Mouse (Mus musculus): Measurements from ENCODE around the gene Klhl33. TPM values are rescaled to one million over a fixed set of nuclear protein-coding genes. Genes with fewer than 3 reads are reported as not detected.
A peak's percentile ranks its signal among the peaks of the same experiment; 100 is the strongest.

Klhl33 gene
- polyA plus RNA-seq, 1 experiment from 2014 or later = 0.76 TPM

DNA sequence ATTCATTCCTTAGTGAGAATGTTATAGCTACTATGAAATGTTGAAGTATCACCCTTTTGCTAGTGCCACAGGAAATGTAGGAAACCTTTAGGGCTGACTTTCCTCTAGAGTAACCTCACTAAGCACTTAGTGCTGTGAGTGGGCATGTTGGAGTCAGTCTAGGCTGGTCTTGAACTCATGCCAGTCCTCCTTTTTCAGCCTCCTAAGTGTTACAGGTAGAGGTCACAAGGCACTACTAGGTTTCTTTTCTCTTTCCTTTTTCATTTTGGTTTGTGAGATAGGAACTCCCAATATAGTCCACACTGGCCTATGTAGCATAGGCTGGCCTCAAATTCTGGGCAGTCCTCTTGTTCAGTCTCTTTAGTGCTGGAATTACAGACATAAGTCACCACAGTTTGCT, 1.9 kb downstream of the Klhl33 start:
- Histone ChIP-seq H3K9me3 (ENCODE audit: control insufficient read depth, low read length) (no peaks in the 10 kb centered on the region), H3K9ac (replicated peaks; ENCODE audit: low read length) (no peak overlapping the region), H3K4me2 (ENCODE audit: low read length) (no peak overlapping the region)

DNA sequence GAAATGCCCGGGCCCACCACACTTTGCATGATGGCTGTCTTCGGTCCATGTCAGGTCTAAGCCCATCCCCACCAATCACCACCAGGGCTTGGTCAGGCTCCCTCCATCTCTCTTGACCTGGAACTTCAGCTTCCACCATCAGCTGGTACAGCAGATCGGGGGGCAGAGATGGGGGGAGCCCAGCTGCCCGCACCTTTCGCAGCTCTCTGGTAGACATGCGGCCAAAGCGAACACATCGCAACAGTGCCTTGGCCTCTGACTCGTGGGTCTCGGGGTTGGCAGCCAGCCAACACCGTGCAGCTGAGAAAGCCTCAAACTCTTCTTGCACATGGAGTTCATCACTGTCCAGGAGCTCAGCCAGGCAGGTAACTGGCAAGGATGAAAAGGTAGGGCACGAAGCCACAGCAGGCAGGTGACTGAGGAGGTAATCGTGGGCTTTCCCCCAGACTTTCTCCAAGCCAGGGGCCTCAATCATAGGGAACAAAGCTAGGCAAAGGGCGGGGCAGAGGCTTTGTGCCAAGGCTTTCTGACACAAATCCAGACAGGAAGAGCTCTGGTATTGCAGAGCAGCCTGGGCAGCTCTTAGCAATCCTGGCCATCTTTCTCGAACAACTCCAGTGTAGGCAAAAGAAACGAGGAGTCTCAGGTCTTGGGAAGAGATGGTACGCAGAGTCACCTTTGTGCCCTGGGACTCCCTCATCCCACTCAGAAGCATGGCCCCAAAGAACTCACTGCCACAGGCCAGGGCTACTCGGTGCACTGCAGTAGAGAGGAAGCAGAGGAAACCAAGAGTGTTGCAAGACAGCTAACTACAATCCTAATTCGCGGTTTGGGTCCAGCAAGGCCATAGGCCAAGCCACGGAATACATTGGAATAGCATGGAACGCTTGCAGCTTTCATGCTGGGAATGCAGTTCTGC, 4.5 kb downstream of the Klhl33 start:
- Histone ChIP-seq H3K9ac (replicated peaks; ENCODE audit: low read length) (no peak overlapping the region), H3K36me3 (ENCODE audit: control insufficient read depth, insufficient read depth, low read length) (no peaks in the 10 kb centered on the region), H3K27ac (replicated peaks; ENCODE audit: low read depth, low read length) (no peak overlapping the region), H3K4me3 (replicated peaks; ENCODE audit: low read depth, low read length) (no peak overlapping the region), H3K4me2 (ENCODE audit: low read length) (no peak overlapping the region), H3K4me1 (ENCODE audit: control insufficient read depth, insufficient read depth, low read length) (no peaks in the 10 kb centered on the region), H3K9me3 (ENCODE audit: control insufficient read depth, low read length) (no peaks in the 10 kb centered on the region), H3K27me3 (ENCODE audit: control insufficient read depth, insufficient read depth, low read length) (no peaks in the 10 kb centered on the region)
- DNase-seq (no peak), ATAC-seq (ENCODE audit: low FRiP score, low TSS enrichment) (no peak; the same call in 1 of the 2 replicates)
- 89% methylated on average over 22 of the region's 22 CpGs for WGBS

More for the DNA sequence above, 1.9 kb downstream of the Klhl33 start:
- Histone ChIP-seq H3K27ac (replicated peaks; ENCODE audit: low read depth, low read length) (no peak overlapping the region), H3K36me3 (ENCODE audit: control insufficient read depth, insufficient read depth, low read length) (no peaks in the 10 kb centered on the region), H3K27me3 (ENCODE audit: control insufficient read depth, insufficient read depth, low read length) (no peaks in the 10 kb centered on the region), H3K4me3 (replicated peaks; ENCODE audit: low read depth, low read length) (no peak overlapping the region), H3K4me1 (ENCODE audit: control insufficient read depth, insufficient read depth, low read length) (no peaks in the 10 kb centered on the region)
- DNase-seq = no peak
- ATAC-seq (ENCODE audit: low FRiP score, low TSS enrichment) = no peak

DNA sequence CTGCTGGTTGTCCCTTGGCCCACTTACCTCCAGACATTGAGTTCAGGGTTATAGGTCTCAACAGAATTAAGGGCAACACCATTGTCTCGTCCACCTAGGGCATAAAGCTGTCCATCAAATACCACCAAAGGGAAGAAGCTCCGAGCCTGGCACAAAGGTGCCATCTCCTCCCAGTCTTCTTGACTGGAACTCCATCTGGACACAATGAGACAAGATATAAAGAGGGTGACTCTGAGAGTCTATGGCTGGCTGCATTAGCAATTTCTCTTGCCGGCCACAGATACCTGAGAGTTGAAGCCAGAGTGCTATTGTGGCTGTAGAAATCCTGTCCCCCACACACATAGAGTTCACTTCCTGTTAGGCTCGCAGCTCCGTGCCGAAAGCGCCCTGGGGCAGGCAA, 5.2 kb downstream of the Klhl33 start:
- Histone ChIP-seq H3K36me3 (ENCODE audit: control insufficient read depth, insufficient read depth, low read length) (no peaks in the 10 kb centered on the region), H3K4me1 (ENCODE audit: control insufficient read depth, insufficient read depth, low read length) (no peaks in the 10 kb centered on the region), H3K27ac (replicated peaks; ENCODE audit: low read depth, low read length) (no peak overlapping the region), H3K9me3 (ENCODE audit: control insufficient read depth, low read length) (no peaks in the 10 kb centered on the region), H3K9ac (replicated peaks; ENCODE audit: low read length) (no peak overlapping the region), H3K27me3 (ENCODE audit: control insufficient read depth, insufficient read depth, low read length) (no peaks in the 10 kb centered on the region), H3K4me3 (replicated peaks; ENCODE audit: low read depth, low read length) (no peak overlapping the region), H3K4me2 (ENCODE audit: low read length) (no peak overlapping the region)
- DNase-seq (no peak), ATAC-seq (ENCODE audit: low FRiP score, low TSS enrichment) (no peak)
- 91% methylated on average over 7 of the region's 7 CpGs for WGBS

DNA sequence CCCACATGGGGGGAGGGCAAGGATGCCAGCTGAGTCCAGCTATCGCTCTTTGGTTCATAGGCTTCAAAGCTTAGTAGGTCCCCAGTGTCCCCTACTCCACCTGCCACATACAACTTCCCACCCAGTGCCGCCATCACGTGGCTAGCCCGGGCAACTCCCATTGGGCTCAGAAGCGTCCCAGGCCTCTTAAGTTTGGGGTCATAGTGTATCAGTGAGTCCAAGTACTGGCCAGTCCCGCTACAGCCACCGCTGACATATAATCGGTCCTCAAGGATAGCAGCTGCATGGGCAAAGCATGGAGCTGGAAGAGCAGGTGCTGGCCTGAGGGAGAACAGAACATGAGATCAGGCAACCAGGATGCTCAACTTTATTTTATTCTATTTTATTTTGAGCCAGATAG, 5.7 kb downstream of the Klhl33 start:
- Histone ChIP-seq H3K27me3 (ENCODE audit: control insufficient read depth, insufficient read depth, low read length) (no peaks in the 10 kb centered on the region), H3K36me3 (ENCODE audit: control insufficient read depth, insufficient read depth, low read length) (no peaks in the 10 kb centered on the region), H3K27ac (replicated peaks; ENCODE audit: low read depth, low read length) (no peak overlapping the region), H3K9me3 (ENCODE audit: control insufficient read depth, low read length) (no peaks in the 10 kb centered on the region), H3K4me3 (replicated peaks; ENCODE audit: low read depth, low read length) (no peak overlapping the region), H3K4me2 (ENCODE audit: low read length) (no peak overlapping the region), H3K9ac (replicated peaks; ENCODE audit: low read length) (no peak overlapping the region), H3K4me1 (ENCODE audit: control insufficient read depth, insufficient read depth, low read length) (no peaks in the 10 kb centered on the region)
- DNase-seq (no peak), ATAC-seq (ENCODE audit: low FRiP score, low TSS enrichment) (no peak)
- WGBS = 90% methylated on average over 8 of the region's 8 CpGs

DNA sequence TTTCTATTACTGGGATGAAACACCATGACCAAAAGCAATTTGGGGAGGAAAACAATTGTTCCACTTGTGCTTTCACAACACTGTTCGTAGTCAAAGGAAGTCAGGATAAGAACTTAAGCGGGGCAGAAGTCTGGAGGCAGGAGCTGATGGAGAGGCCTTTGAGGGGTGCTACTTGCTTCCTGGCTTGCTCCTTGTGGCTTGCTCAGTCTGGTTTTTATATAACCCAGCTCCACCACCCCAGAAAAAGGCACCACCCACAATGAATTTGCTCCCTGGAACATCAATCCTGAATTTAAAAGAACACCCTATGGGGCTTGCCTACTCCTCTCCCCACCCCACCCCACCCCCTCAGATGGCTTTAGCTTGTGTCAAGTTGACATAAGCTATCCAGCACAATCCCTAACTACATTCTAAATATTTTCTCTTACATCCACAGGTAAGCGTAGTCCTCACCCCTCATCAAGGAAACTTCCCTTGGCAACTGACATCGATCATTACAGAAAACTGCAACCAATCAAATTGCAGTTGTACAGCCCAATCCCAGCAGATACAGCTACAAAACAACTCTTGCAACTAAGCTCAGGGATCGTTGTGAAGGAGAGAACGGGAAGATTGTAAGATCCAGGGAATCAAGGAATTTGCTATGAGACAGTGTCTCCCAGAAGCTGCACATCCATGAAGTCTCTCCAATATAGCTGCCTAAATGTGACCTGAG, 20.9 kb downstream of the Klhl33 start:
- H3K36me3 ChIP-seq (ENCODE audit: control insufficient read depth, insufficient read depth, low read length) = no peaks in the 10 kb centered on the region
- 90% methylated on average over 6 of the region's 6 CpGs for WGBS
- ATAC-seq (ENCODE audit: low FRiP score, low TSS enrichment) = no peak

DNA sequence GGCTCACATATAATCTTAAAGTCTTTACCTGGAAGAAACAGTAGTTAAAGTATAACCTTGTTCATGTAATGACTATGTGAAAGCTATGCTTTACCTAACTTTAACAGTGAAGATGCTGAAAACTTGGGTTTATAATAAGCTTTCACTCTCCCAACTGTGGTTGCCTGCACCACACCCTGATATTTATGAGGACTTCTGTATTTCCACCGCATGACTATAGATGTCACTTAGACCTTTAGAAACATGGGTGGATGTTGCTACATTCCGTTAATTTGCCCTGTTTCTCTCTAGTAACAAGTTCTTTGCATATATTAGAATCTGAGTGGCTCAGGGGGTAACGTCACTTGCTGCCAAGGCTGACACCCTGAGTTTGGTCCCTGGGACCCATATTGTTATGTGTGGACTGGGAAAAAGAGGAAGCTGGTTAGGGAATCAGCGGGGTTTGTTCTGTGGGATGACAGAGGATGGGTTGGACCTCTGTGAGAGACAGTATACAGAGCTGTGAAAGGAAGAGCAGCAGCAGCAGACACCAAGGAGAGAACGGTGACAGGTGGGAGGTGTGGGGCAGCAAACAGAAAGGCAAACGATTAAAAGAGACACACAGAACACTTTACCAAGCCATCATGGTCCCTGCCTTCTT, 21.6 kb downstream of the Klhl33 start:
- 80% methylated on average over 6 of the region's 6 CpGs for WGBS
- H3K4me3 ChIP-seq (replicated peaks; ENCODE audit: low read depth, low read length) = no peak overlapping the region
- no peaks in the 10 kb centered on the region for H3K27me3 ChIP-seq (ENCODE audit: control insufficient read depth, insufficient read depth, low read length)
- H3K36me3 ChIP-seq (ENCODE audit: control insufficient read depth, insufficient read depth, low read length) = no peaks in the 10 kb centered on the region
- H3K27ac ChIP-seq (replicated peaks; ENCODE audit: low read depth, low read length) = no peak overlapping the region
- no peak overlapping the region for H3K9ac ChIP-seq (replicated peaks; ENCODE audit: low read length)
- no peaks in the 10 kb centered on the region for H3K9me3 ChIP-seq (ENCODE audit: control insufficient read depth, low read length)
- DNase-seq (no peak), ATAC-seq (ENCODE audit: low FRiP score, low TSS enrichment) (no peak)
- peaks cover 2% of the 10 kb centered on the region; the same call in 1 of the 2 replicates for H3K4me1 ChIP-seq (ENCODE audit: control insufficient read depth, insufficient read depth, low read length)
- H3K4me2 ChIP-seq (ENCODE audit: low read length) = no peak overlapping the region

More for the DNA sequence above, 20.9 kb downstream of the Klhl33 start:
- H3K4me2 ChIP-seq (ENCODE audit: low read length) = no peak overlapping the region
- no peak overlapping the region for H3K27ac ChIP-seq (replicated peaks; ENCODE audit: low read depth, low read length)
- no peaks in the 10 kb centered on the region for H3K9me3 ChIP-seq (ENCODE audit: control insufficient read depth, low read length)
- no peaks in the 10 kb centered on the region for H3K4me1 ChIP-seq (ENCODE audit: control insufficient read depth, insufficient read depth, low read length)
- DNase-seq = no peak
- no peak overlapping the region for H3K9ac ChIP-seq (replicated peaks; ENCODE audit: low read length)
- H3K27me3 ChIP-seq (ENCODE audit: control insufficient read depth, insufficient read depth, low read length) = no peaks in the 10 kb centered on the region
- no peak overlapping the region for H3K4me3 ChIP-seq (replicated peaks; ENCODE audit: low read depth, low read length)

DNA sequence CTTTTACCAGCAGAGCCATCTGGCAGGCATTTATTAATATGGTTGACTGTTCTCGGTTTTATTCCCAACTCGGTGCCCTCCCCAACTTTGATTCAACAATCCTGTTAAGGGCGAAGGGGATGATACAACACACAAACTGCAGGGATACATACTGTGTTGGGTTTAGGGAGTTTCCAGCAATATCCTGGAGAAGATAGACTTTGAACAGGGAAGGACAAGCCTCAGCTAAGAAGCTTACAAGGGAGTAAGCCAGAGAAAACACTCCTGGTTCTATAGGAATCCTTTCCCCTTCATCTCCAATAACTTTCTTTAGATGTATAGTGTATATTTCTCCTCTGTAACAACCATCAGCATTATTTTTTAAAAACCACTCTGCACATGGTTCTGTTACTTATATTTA, 22.1 kb downstream of the Klhl33 start:
- Histone ChIP-seq H3K27ac (replicated peaks; ENCODE audit: low read depth, low read length) (no peak overlapping the region), H3K4me2 (ENCODE audit: low read length) (no peak overlapping the region), H3K9me3 (ENCODE audit: control insufficient read depth, low read length) (no peaks in the 10 kb centered on the region), H3K4me1 (ENCODE audit: control insufficient read depth, insufficient read depth, low read length) (peaks cover 3% of the 10 kb centered on the region; the same call in 1 of the 2 replicates), H3K9ac (replicated peaks; ENCODE audit: low read length) (no peak overlapping the region), H3K36me3 (ENCODE audit: control insufficient read depth, insufficient read depth, low read length) (no peaks in the 10 kb centered on the region), H3K27me3 (ENCODE audit: control insufficient read depth, insufficient read depth, low read length) (no peaks in the 10 kb centered on the region), H3K4me3 (replicated peaks; ENCODE audit: low read depth, low read length) (no peak overlapping the region)
- DNase-seq (no peak), ATAC-seq (ENCODE audit: low FRiP score, low TSS enrichment) (no peak)
- WGBS = 87% methylated on average over 3 of the region's 3 CpGs

DNA sequence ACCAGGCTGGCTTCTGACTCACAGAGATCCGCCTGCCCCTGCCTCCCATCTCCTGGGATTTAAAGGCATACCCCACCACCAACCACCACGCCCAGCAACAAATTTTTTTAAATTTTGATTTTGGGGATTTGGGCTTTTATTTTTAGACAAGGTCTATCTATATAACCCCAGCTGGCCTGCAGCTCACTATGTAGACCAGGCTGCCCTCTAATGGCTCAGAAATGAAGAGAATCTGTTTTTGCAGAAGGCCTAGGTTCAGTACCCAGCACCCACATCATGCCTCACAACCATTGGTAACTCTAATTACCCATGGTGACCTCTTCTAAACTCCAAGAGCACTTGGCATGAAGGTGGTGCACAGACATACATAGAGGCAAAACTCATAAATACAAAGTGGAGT, 26.0 kb downstream of the Klhl33 start:
- WGBS = 94% methylated on average over 2 of the region's 2 CpGs
- ATAC-seq (ENCODE audit: low FRiP score, low TSS enrichment) (no peak), DNase-seq (no peak)
- H3K4me2 ChIP-seq (ENCODE audit: low read length) = peak overlapping the region; percentile 73
- H3K27ac ChIP-seq (replicated peaks; ENCODE audit: low read depth, low read length) = no peak overlapping the region
- H3K9ac ChIP-seq (replicated peaks; ENCODE audit: low read length) = no peak overlapping the region
- H3K36me3 ChIP-seq (ENCODE audit: control insufficient read depth, insufficient read depth, low read length) = no peaks in the 10 kb centered on the region
- peak overlapping the region; percentile 49; the same call in 1 of the 2 replicates for H3K4me3 ChIP-seq (replicated peaks; ENCODE audit: low read depth, low read length)
- H3K4me1 ChIP-seq (ENCODE audit: control insufficient read depth, insufficient read depth, low read length) = peaks cover 3% of the 10 kb centered on the region; the same call in 1 of the 2 replicates
- H3K27me3 ChIP-seq (ENCODE audit: control insufficient read depth, insufficient read depth, low read length) = no peaks in the 10 kb centered on the region
- no peaks in the 10 kb centered on the region for H3K9me3 ChIP-seq (ENCODE audit: control insufficient read depth, low read length)
